Mouse (Mus musculus) kidney, embryonic 16.5 days (tissue): ENCODE measurements around the gene Cwf19l1. TPM values are rescaled to one million over a fixed set of nuclear protein-coding genes. Genes with fewer than 3 reads are reported as not detected.
A peak's percentile ranks its signal among the peaks of the same experiment; 100 is the strongest.

Experiments used
- ATAC-seq: fragments of 200-750 bp; cut with Nextera tagmentation; 2 replicates; pipeline ENCODE4 v1.8.0; 2017; ENCODE audit warnings: moderate TSS enrichment; ENCODE audit not compliant: low FRiP score, low TSS enrichment
- H3K27ac ChIP-seq: fragments of 300-500 bp; sonication (generic); 2 replicates; pipeline ENCODE4 v1.5.1; 2014; ENCODE audit warnings: low read length
- H3K27me3 ChIP-seq: fragments of 300-500 bp; sonication (generic); 2 replicates; pipeline ENCODE4 v1.6.1; 2014; ENCODE audit warnings: low read length, control low read depth, mixed read lengths; ENCODE audit not compliant: insufficient read depth
- H3K36me3 ChIP-seq: fragments of 300-500 bp; sonication (generic); 2 replicates; pipeline ENCODE4 v1.6.1; 2014; ENCODE audit warnings: low read length, control low read depth, mixed read lengths; ENCODE audit not compliant: insufficient read depth
- H3K4me1 ChIP-seq: fragments of 300-500 bp; sonication (generic); 2 replicates; pipeline ENCODE4 v1.6.1; 2014; ENCODE audit warnings: low read length, control low read depth, mixed read lengths; ENCODE audit not compliant: insufficient read depth
- H3K4me2 ChIP-seq: fragments of 300-500 bp; sonication (generic); replicated peaks from 2 replicates; pipeline ENCODE4 v1.6.1; 2014; ENCODE audit warnings: low read depth, low read length
- H3K4me3 ChIP-seq: fragments of 300-500 bp; sonication (generic); 2 replicates; pipeline ENCODE4 v1.5.1; 2014; ENCODE audit warnings: mild to moderate bottlenecking, low read length
- H3K9ac ChIP-seq: fragments of 300-500 bp; sonication (generic); replicated peaks from 2 replicates; pipeline ENCODE4 v1.6.1; 2014; ENCODE audit warnings: low read length
- H3K9me3 ChIP-seq: fragments of 300-500 bp; sonication (generic); 2 replicates; pipeline ENCODE4 v1.6.1; 2016; ENCODE audit warnings: low read length, control low read depth
- WGBS: fragments of 180-500 bp; shearing (Covaris S2); extraction: QIAGEN DNeasy Blood & Tissue Kit; methylation state at CpG from one replicate; pipeline ENCODE4 v1.1.7; 2014; 5-methylcytosine and 5-hydroxymethylcytosine counted together
- polyA plus RNA-seq: library from polyadenylated mRNA; unstranded; fragments of >200 nt; fragmentation: Nextera tagmentation; extraction: Ambion mirVana; gene quantifications from 2 replicates; pipeline ENCODE4 v1.2.1, GENCODE M21; 2015

The Cwf19l1 gene
- polyA plus RNA-seq, result 35.9 and 37.5 TPM in 2 replicates

GRCm38 (mm10) chr19:44135072-44135959 is at the start of gene Cwf19l1:
Gene Cwf19l1 (minus strand): TSS chr19:44135876.
- Histone ChIP-seq H3K4me3 (peak within 1 kb of the TSS; percentile 97), H3K27me3 (no peaks in the 10 kb centered on the region), H3K4me1 (peaks cover 6% of the 10 kb centered on the region), H3K9me3 (no peaks in the 10 kb centered on the region), H3K9ac (peak within 1 kb of the TSS; percentile 92), H3K27ac (peak within 1 kb of the TSS; percentile 98), H3K36me3 (peaks cover 21% of the 10 kb centered on the region), H3K4me2 (peak within 1 kb of the TSS; percentile 67)
- under 1% methylated on average over 45 of the region's 45 CpGs for WGBS
- peak; percentile 90 for ATAC-seq

- Histone ChIP-seq H3K36me3 (no peaks in the 10 kb centered on the region), H3K4me1 (no peaks in the 10 kb centered on the region), H3K4me2 (no peak overlapping the region), H3K9ac (no peak overlapping the region), H3K27me3 (no peaks in the 10 kb centered on the region), H3K27ac (no peak overlapping the region), H3K4me3 (no peak overlapping the region), H3K9me3 (no peaks in the 10 kb centered on the region)
- no peak for ATAC-seq
- WGBS, result 57% methylated on average over 3 of the region's 3 CpGs
These were observed 48.3 kb upstream of the Cwf19l1 start for GRCm38 (mm10) chr19:44183968-44184367.

- WGBS, result 80% methylated on average over 1 of the region's 1 CpGs
- H3K27me3 ChIP-seq, result no peaks in the 10 kb centered on the region
- H3K4me1 ChIP-seq, result no peaks in the 10 kb centered on the region
- H3K9ac ChIP-seq, result no peak overlapping the region
- no peak overlapping the region for H3K4me3 ChIP-seq
- H3K4me2 ChIP-seq, result no peak overlapping the region
- no peaks in the 10 kb centered on the region for H3K9me3 ChIP-seq
- H3K36me3 ChIP-seq, result no peaks in the 10 kb centered on the region
- no peak overlapping the region for H3K27ac ChIP-seq
- ATAC-seq, result no peak
These were observed 44.8 kb upstream of the Cwf19l1 start for GRCm38 (mm10) chr19:44180502-44180901.

- Histone ChIP-seq H3K4me2 (no peak overlapping the region), H3K9me3 (no peaks in the 10 kb centered on the region; the same call in 1 of the 2 replicates), H3K36me3 (no peaks in the 10 kb centered on the region), H3K4me3 (no peak overlapping the region), H3K27me3 (no peaks in the 10 kb centered on the region), H3K27ac (no peak overlapping the region), H3K4me1 (no peaks in the 10 kb centered on the region), H3K9ac (no peak overlapping the region)
- ATAC-seq, result no peak
- 87% methylated on average over 3 of the region's 3 CpGs for WGBS
These were observed 41.1 kb upstream of the Cwf19l1 start for GRCm38 (mm10) chr19:44176741-44177140.

GRCm38 (mm10) chr19:44174835-44175234 is 39.2 kb upstream of the Cwf19l1 start:
- WGBS, result 65% methylated on average over 8 of the region's 8 CpGs
- no peaks in the 10 kb centered on the region for H3K4me1 ChIP-seq
- H3K4me3 ChIP-seq, result no peak overlapping the region
- no peak overlapping the region for H3K9ac ChIP-seq
- no peak overlapping the region for H3K27ac ChIP-seq
- H3K4me2 ChIP-seq, result no peak overlapping the region
- H3K27me3 ChIP-seq, result no peaks in the 10 kb centered on the region
- H3K36me3 ChIP-seq, result no peaks in the 10 kb centered on the region
- no peaks in the 10 kb centered on the region; the same call in 1 of the 2 replicates for H3K9me3 ChIP-seq
- ATAC-seq, result no peak

- no peaks in the 10 kb centered on the region for H3K27me3 ChIP-seq
- H3K27ac ChIP-seq, result no peak overlapping the region
- WGBS, result 14% methylated on average over 3 of the region's 3 CpGs
- no peak overlapping the region for H3K9ac ChIP-seq
- no peaks in the 10 kb centered on the region for H3K9me3 ChIP-seq
- no peaks in the 10 kb centered on the region for H3K4me1 ChIP-seq
- no peak for ATAC-seq
- H3K36me3 ChIP-seq, result no peaks in the 10 kb centered on the region
- no peak overlapping the region for H3K4me2 ChIP-seq
- no peak overlapping the region for H3K4me3 ChIP-seq
These were observed 25.8 kb upstream of the Cwf19l1 start for GRCm38 (mm10) chr19:44161515-44161914.

GRCm38 (mm10) chr19:44159386-44159785 is 23.7 kb upstream of the Cwf19l1 start:
- H3K4me3 ChIP-seq, result no peak overlapping the region

GRCm38 (mm10) chr19:44157005-44157404 is 21.3 kb upstream of the Cwf19l1 start:
- H3K27me3 ChIP-seq, result peaks cover 6% of the 10 kb centered on the region
- H3K9ac ChIP-seq, result no peak overlapping the region
- no peak overlapping the region for H3K27ac ChIP-seq
- H3K4me2 ChIP-seq, result no peak overlapping the region
- ATAC-seq, result no peak
- H3K4me1 ChIP-seq, result no peaks in the 10 kb centered on the region
- H3K36me3 ChIP-seq, result no peaks in the 10 kb centered on the region
- 92% methylated on average over 10 of the region's 10 CpGs for WGBS
- no peaks in the 10 kb centered on the region for H3K9me3 ChIP-seq
- no peak overlapping the region for H3K4me3 ChIP-seq

More at GRCm38 (mm10) chr19:44159386-44159785, 23.7 kb upstream of the Cwf19l1 start:
- Histone ChIP-seq H3K4me1 (no peaks in the 10 kb centered on the region), H3K9me3 (no peaks in the 10 kb centered on the region), H3K4me2 (no peak overlapping the region), H3K27me3 (peaks cover 6% of the 10 kb centered on the region; the same call in 1 of the 2 replicates), H3K36me3 (no peaks in the 10 kb centered on the region), H3K27ac (no peak overlapping the region), H3K9ac (no peak overlapping the region)
- ATAC-seq, result no peak
- WGBS, result 81% methylated on average over 3 of the region's 3 CpGs

GRCm38 (mm10) chr19:44153781-44154180 is 18.1 kb upstream of the Cwf19l1 start:
- Histone ChIP-seq H3K4me1 (no peaks in the 10 kb centered on the region), H3K4me2 (no peak overlapping the region), H3K27me3 (peaks cover 6% of the 10 kb centered on the region), H3K4me3 (no peak overlapping the region), H3K27ac (no peak overlapping the region), H3K36me3 (no peaks in the 10 kb centered on the region), H3K9ac (no peak overlapping the region), H3K9me3 (no peaks in the 10 kb centered on the region)
- no peak for ATAC-seq
- 79% methylated on average over 5 of the region's 5 CpGs for WGBS

- Histone ChIP-seq H3K4me2 (no peak overlapping the region), H3K27me3 (no peaks in the 10 kb centered on the region; the same call in 1 of the 2 replicates), H3K4me1 (peaks cover 12% of the 10 kb centered on the region), H3K27ac (no peak overlapping the region), H3K9ac (no peak overlapping the region), H3K4me3 (no peak overlapping the region), H3K9me3 (no peaks in the 10 kb centered on the region), H3K36me3 (peaks cover 4% of the 10 kb centered on the region; the same call in 1 of the 2 replicates)
- 71% methylated on average over 2 of the region's 2 CpGs for WGBS
- no peak for ATAC-seq
These were observed 13.3 kb upstream of the Cwf19l1 start for GRCm38 (mm10) chr19:44148991-44149390.
